Mouse (Mus musculus) bone marrow macrophage, adult 2 months (primary cell): ENCODE data around the gene Crtac1. TPM values are rescaled to one million over a fixed set of nuclear protein-coding genes. Genes with fewer than 3 reads are reported as not detected.

Experiments used
- H3K27ac ChIP-seq: 2 replicates; pipeline ENCODE4 v1.5.1; 2012; ENCODE audit warnings: low read depth, low read length; ENCODE audit not compliant: insufficient read depth
- H3K4me1 ChIP-seq: 2 replicates; pipeline ENCODE4 v1.6.1; 2012; ENCODE audit warnings: low read length; ENCODE audit not compliant: control insufficient read depth, insufficient read depth
- H3K4me3 ChIP-seq: 2 replicates; pipeline ENCODE4 v1.5.1; 2012; ENCODE audit warnings: mild to moderate bottlenecking, low read length, moderate library complexity; ENCODE audit not compliant: insufficient read depth
- CTCF ChIP-seq: IDR thresholded peaks from 2 replicates; pipeline ENCODE4 v1.5.1; 2012; ENCODE audit warnings: low read depth, mild to moderate bottlenecking, low read length, moderate library complexity
- POLR2A ChIP-seq: IDR thresholded peaks from 2 replicates; pipeline ENCODE4 v1.6.1; 2012; ENCODE audit warnings: mild to moderate bottlenecking, low read depth, low read length, borderline replicate concordance
- polyA plus RNA-seq: library from polyadenylated mRNA; stranded (reverse); fragments of >200 nt; gene quantifications from 2 replicates; pipeline ENCODE4 v1.2.4, GENCODE M21; 2012; ENCODE audit not compliant: missing spikeins, insufficient read depth, insufficient read length

The Crtac1 gene
- polyA plus RNA-seq, 1 experiment: not detected

DNA sequence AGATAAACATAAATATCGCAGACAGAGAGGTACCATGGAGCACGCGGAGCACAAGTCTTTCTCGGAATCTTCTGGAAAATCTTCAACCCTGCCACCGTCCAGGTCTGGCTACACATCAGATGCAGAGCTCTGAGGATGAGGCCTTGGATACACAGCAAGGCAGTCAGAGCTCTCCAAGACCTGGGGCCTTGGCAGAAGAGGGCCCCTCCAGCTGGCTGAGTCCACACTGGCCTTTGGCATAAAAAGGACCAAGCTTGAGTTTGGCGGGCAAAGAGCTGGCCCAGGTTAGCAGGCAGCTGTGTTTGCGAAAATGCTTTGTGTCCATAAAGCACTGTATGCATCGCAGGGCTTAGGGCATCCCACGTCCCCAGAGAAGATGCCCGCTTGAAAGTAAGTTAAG lies 17.0 kb upstream of the Crtac1 start:
- no peak for TF ChIP-seq POLR2A
- TF ChIP-seq CTCF: no peak
- H3K4me3 ChIP-seq: no peak overlapping the region
- H3K27ac ChIP-seq: no peak overlapping the region
- H3K4me1 ChIP-seq: no peaks in the 10 kb centered on the region; the same call in 1 of the 2 replicates

GRCm38 (mm10) chr19:42443887-42444409 lies 12.4 kb upstream of the Crtac1 start:
- TF ChIP-seq POLR2A (no peak), CTCF (peak; percentile 79)
- Histone ChIP-seq H3K4me3 (no peak overlapping the region), H3K27ac (no peak overlapping the region), H3K4me1 (no peaks in the 10 kb centered on the region; the same call in 1 of the 2 replicates)

DNA sequence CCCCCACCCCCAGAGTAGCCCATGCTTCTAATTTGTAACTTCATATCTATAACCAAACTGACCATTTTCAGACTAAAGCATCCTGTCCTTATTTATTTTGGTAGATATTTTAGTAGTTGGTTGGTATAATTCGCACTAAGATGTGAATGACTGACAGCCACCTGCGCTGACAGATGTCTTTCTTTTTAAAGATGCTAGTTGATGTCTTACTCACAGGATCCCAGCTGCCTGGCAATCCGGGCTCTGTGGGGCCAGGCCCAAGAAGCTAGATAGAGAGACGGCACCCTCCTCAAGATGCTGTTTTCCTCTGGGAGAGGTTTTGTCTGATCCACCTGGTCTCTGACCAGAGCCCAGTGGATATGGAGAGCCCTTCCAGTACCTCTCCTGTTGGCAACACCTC lies 11.7 kb upstream of the Crtac1 start:
- Histone ChIP-seq H3K4me1 (no peaks in the 10 kb centered on the region; the same call in 1 of the 2 replicates), H3K27ac (no peak overlapping the region), H3K4me3 (no peak overlapping the region)
- no peak for TF ChIP-seq POLR2A

DNA sequence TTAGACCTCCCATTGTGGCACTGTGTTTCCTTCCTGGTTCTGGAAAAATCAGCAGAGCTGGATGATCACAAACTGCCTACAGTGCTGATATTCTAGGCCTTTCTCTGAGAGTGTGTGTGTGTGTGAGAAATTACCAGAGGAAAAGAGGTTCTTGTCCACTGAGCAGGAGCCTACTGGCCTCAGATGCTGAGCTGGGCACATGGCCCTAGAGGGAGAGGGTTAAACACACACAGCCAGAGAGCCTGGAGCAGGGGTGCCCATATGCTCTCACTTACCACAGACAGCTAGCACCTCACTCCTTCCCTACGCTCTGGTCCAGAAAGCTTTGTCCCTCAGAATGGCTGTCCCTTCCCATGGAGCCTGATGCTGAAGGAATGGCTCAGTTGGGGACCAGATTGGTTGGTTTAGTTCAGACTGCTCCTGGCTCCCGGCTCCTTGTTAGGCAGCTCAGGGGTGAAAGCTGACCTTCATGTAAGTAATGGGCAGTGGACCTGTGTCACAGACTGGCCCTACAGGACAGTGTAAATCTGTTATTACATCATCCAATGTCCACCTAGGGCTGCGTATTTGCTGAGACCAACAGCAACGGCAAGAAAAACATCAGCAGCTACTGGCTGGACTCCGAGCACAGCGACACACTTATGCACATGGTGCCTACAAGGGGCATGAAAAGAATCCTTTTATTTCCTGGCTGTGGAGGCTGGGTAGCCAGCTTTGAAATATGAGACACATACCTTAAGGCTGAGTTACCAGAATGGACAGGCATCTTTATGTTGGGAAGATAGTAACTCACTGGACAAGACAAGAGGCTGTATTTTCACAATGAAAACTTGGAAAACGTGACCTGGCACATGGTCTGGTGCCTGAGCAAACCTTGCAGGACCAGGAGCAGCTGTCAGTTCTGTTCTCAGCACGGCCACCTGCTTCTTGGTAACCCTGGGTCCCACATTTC lies 10.9 kb upstream of the Crtac1 start:
- TF ChIP-seq CTCF (no peak), POLR2A (no peak)
- Histone ChIP-seq H3K4me3 (no peak overlapping the region), H3K4me1 (no peaks in the 10 kb centered on the region; the same call in 1 of the 2 replicates), H3K27ac (no peak overlapping the region)

- Histone ChIP-seq H3K4me1 (no peaks in the 10 kb centered on the region), H3K4me3 (no peak overlapping the region), H3K27ac (no peak overlapping the region)
- no peak for TF ChIP-seq POLR2A
- TF ChIP-seq CTCF: no peak
Observed at GRCm38 (mm10) chr19:42440089-42440488, 8.5 kb upstream of the Crtac1 start.

- H3K27ac ChIP-seq: no peak overlapping the region
- no peak overlapping the region for H3K4me3 ChIP-seq
- no peaks in the 10 kb centered on the region for H3K4me1 ChIP-seq
- no peak for TF ChIP-seq POLR2A
- TF ChIP-seq CTCF: 0 out of 2 replicates have a peak, but pooled peaks have one; percentile 17
Observed at GRCm38 (mm10) chr19:42439353-42439752, 7.8 kb upstream of the Crtac1 start.

DNA sequence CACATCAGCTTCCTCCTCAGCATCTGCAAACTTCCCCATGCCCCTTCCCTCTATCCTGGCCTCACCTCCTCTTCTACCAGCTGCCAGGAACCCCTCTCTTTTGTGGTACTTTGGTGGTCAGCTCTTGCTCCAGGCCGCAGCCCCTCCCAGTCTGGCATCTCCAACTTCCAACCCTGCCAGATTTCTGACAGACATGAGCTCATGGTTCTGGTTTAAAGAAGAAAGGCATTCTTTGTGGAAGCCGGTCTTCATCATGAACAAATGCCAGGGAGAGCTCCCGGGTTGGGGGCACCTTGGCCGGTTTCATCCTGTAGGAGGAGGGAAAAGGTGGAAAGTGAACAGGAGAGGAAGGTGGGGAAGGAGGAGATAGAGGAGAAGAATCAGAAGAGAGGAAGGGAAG lies 4.0 kb upstream of the Crtac1 start:
- H3K4me3 ChIP-seq: no peak overlapping the region
- TF ChIP-seq POLR2A: no peak
- no peak for TF ChIP-seq CTCF
- no peaks in the 10 kb centered on the region for H3K4me1 ChIP-seq
- H3K27ac ChIP-seq: no peak overlapping the region

- no peak for TF ChIP-seq POLR2A
- no peak for TF ChIP-seq CTCF
- Histone ChIP-seq H3K4me3 (no peak overlapping the region), H3K4me1 (no peaks in the 10 kb centered on the region), H3K27ac (no peak overlapping the region)
Observed at GRCm38 (mm10) chr19:42432761-42433160, 1.2 kb upstream of the Crtac1 start.

- Histone ChIP-seq H3K4me1 (no peaks in the 10 kb centered on the region), H3K4me3 (no peak overlapping the region), H3K27ac (no peak overlapping the region)
- TF ChIP-seq POLR2A (no peak), CTCF (no peak)
Observed at GRCm38 (mm10) chr19:42432191-42432590, 608 bp upstream of the Crtac1 start.

- Histone ChIP-seq H3K4me1 (no peaks in the 10 kb centered on the region), H3K4me3 (no peak overlapping the region), H3K27ac (no peak overlapping the region)
- no peak for TF ChIP-seq POLR2A
Observed at GRCm38 (mm10) chr19:42430981-42431380, 602 bp downstream of the Crtac1 start.
